ENCODE assay signal across 21 mouse cellular contexts in genomic region chr13:120013962-120014361, GRCm38 (mm10). TPM values are rescaled to one million over a fixed set of nuclear protein-coding genes. Genes with fewer than 3 reads are reported as not detected.
"Had no signal": no experiment of that assay in that cellular context is flagged by ENCODE, and none has a peak within 500 bp of the region (broad histone marks: within the 10 kb centered on the region; RNA-seq: fewer than 3 reads in every experiment).

No protein-coding gene starts in this region.

RNA-seq across cellular contexts. Expression of gene Gm36079, which starts 12.8 kb away (rescaled TPM):
- total RNA-seq: layer of hippocampus, adult 2 months; layer of hippocampus, postnatal 25 days; left cerebral cortex, adult 18-20 months; left cerebral cortex, postnatal 25 days had no signal
- polyA plus RNA-seq: intestine, postnatal 0 days; kidney, adult 2 months; kidney, embryonic 14.5 days; kidney, postnatal 0 days; large intestine, adult 2 months; limb, embryonic 10.5 days; limb, embryonic 13.5 days; liver, embryonic 12.5 days; liver, postnatal 0 days; lung, embryonic 14.5 days; midbrain, embryonic 11.5 days; midbrain, embryonic 16.5 days; neural tube, embryonic 11.5 days; neural tube, embryonic 14.5 days; stomach, embryonic 14.5 days; testis, adult 2 months; urinary bladder, adult 2 months had no signal

RNA-seq across cellular contexts. Expression of gene Gm21188, which starts 38.0 kb away (rescaled TPM):
- total RNA-seq: layer of hippocampus, adult 2 months; layer of hippocampus, postnatal 25 days; left cerebral cortex, postnatal 25 days had no signal
- polyA plus RNA-seq: intestine, postnatal 0 days; kidney, embryonic 14.5 days; limb, embryonic 10.5 days; limb, embryonic 13.5 days; liver, embryonic 12.5 days; lung, embryonic 14.5 days; midbrain, embryonic 11.5 days; midbrain, embryonic 16.5 days; neural tube, embryonic 11.5 days; neural tube, embryonic 14.5 days; stomach, embryonic 14.5 days had no signal
